Mouse (Mus musculus) midbrain, embryonic 14.5 days (tissue): ENCODE data around the gene Atp1a4. TPM values are rescaled to one million over a fixed set of nuclear protein-coding genes. Genes with fewer than 3 reads are reported as not detected.

Source experiments
- ATAC-seq: fragments of 200-750 bp; cut with Nextera tagmentation; 2 replicates; pipeline ENCODE4 v1.8.0; 2017; ENCODE audit warnings: moderate number of reproducible peaks, moderate library complexity; ENCODE audit not compliant: low FRiP score, low TSS enrichment
- DNase-seq: peaks from one replicate; pipeline ENCODE4 v3.0.0-alpha.2; 2015
- H3K27ac ChIP-seq: fragments of 300-500 bp; sonication (generic); replicated peaks from 2 replicates; pipeline ENCODE4 v1.5.1; 2014; ENCODE audit warnings: mild to moderate bottlenecking, low read depth, low read length, moderate library complexity
- H3K27me3 ChIP-seq: fragments of 300-500 bp; sonication (generic); 2 replicates; pipeline ENCODE4 v1.6.1; 2014; ENCODE audit warnings: low read length, control low read depth, mixed read lengths; ENCODE audit not compliant: control insufficient read depth, insufficient read depth
- H3K36me3 ChIP-seq: fragments of 300-500 bp; sonication (generic); 2 replicates; pipeline ENCODE4 v1.6.1; 2014; ENCODE audit warnings: low read length, control low read depth; ENCODE audit not compliant: control insufficient read depth, insufficient read depth
- H3K4me1 ChIP-seq: fragments of 300-500 bp; sonication (generic); 2 replicates; pipeline ENCODE4 v1.6.1; 2014; ENCODE audit warnings: mild to moderate bottlenecking, antibody characterized with exemption, low read length, control low read depth; ENCODE audit not compliant: control insufficient read depth, insufficient read depth
- H3K4me2 ChIP-seq: fragments of 300-500 bp; sonication (generic); 2 replicates; pipeline ENCODE4 v1.6.1; 2014; ENCODE audit warnings: mild to moderate bottlenecking, low read length, moderate library complexity
- H3K4me3 ChIP-seq: fragments of 300-500 bp; sonication (generic); replicated peaks from 2 replicates; pipeline ENCODE4 v1.5.1; 2014; ENCODE audit warnings: low read depth, low read length
- H3K9ac ChIP-seq: fragments of 300-500 bp; sonication (generic); replicated peaks from 2 replicates; pipeline ENCODE4 v1.6.1; 2014; ENCODE audit warnings: mild to moderate bottlenecking, low read length, moderate library complexity
- H3K9me3 ChIP-seq: fragments of 300-500 bp; sonication (generic); 2 replicates; pipeline ENCODE4 v1.6.1; 2016; ENCODE audit warnings: low read length, control low read depth, mixed read lengths; ENCODE audit not compliant: control insufficient read depth
- WGBS: fragments of 180-500 bp; shearing (Covaris S2); extraction: QIAGEN DNeasy Blood & Tissue Kit; methylation state at CpG from one replicate; pipeline ENCODE4 v1.1.7; 2014; 5-methylcytosine and 5-hydroxymethylcytosine counted together
- polyA plus RNA-seq: library from polyadenylated mRNA; unstranded; fragments of >200 nt; fragmentation: Nextera tagmentation; extraction: Ambion mirVana; gene quantifications from 2 replicates; pipeline ENCODE4 v1.2.1, GENCODE M21; 2014

Gene Atp1a4
- polyA plus RNA-seq, 1 experiment from 2014 or later = not detected

DNA sequence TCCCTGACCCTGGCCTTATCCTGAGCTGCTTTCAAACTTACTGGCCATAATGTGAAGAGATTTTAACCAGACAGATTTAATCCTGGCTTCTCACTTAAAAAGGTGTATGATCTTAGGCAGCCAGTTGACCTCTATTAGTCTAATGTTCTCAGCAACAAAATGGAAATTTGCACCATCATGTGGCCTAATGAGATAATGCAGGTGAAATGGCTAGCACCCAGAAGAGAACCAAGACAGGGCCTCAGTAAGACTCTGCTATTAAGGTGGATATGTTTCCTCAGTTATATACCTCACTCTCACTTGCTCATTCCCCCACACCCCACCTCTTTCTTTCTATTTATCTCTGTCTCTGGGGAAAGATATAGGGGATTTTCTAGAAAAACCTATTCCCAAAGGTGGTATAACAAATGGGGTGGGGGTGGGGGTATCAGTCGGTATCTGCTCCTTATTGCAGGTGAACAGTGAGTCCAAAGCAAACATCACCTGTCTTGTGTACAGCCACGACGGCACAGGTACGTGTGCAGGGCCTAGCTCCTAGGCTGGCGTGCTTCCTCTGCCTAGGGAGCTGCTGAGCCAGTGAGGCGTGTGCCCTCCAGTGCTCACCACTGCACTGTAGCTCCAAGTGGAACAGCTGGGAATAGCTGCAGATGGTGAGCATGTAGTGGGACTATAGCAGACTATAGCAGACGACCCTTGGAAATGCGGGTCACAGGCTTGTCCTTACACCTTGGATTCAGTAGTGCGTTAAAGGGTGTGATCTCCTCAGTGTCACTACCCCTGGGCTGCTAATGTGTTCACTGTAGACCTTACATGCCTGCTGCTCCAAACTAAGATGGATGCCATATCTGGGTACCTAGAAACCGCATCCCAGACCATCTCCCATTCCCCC lies 71.6 kb downstream of the Atp1a4 start:
- DNase-seq (peak; percentile 50), ATAC-seq (peak; percentile 48; the same call in 1 of the 2 replicates)
- Histone ChIP-seq H3K9ac (no peak overlapping the region), H3K4me2 (no peak overlapping the region), H3K9me3 (no peaks in the 10 kb centered on the region), H3K36me3 (peaks cover 72% of the 10 kb centered on the region), H3K4me3 (no peak overlapping the region), H3K27me3 (no peaks in the 10 kb centered on the region), H3K27ac (no peak overlapping the region), H3K4me1 (no peaks in the 10 kb centered on the region)
- WGBS = 95% methylated on average over 10 of the region's 10 CpGs

DNA sequence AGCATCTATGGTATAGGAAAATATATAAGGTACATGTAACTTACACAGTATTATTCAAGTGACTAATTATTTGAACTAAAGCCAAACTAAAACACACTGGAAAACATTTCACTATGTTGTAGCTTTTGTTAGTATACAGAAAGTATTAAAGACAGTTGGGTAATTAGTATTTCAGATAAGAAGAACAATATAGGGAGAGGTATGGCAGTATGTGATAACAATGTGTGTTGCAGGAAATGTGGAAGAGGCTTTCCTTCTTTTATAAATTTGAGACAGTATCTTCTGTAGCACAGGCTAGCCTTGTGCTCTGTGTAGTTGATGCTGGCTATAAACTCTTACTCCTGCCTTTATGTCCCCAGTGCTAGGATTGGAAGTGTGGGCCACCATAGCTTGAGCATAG lies 74.3 kb downstream of the Atp1a4 start:
- Histone ChIP-seq H3K4me3 (no peak overlapping the region), H3K36me3 (peaks cover 70% of the 10 kb centered on the region), H3K4me1 (no peaks in the 10 kb centered on the region), H3K9me3 (no peaks in the 10 kb centered on the region), H3K27me3 (no peaks in the 10 kb centered on the region), H3K4me2 (no peak overlapping the region), H3K27ac (no peak overlapping the region), H3K9ac (no peak overlapping the region)
- ATAC-seq (no peak), DNase-seq (no peak)

DNA sequence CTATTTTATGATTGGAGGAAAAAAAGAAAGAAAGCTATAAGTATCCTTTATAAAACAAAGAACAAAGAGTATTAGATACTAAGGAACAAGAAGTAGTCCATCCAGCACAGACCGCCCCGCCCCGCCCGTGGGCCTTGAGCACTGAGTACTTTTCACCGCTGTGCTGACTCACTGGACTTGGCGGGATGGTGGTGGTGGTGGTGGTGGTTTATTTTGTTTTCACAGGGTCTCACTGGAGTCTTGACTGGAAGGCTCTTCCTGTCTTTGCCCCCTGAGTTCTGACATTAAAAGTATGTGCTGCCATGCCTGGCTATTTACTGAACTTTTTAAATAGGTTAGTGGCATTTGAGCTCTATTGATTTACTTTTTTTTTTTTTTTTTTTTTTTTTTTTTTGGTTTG lies 75.2 kb downstream of the Atp1a4 start:
- Histone ChIP-seq H3K4me3 (no peak overlapping the region), H3K4me2 (no peak overlapping the region), H3K36me3 (peaks cover 67% of the 10 kb centered on the region), H3K9ac (no peak overlapping the region), H3K27ac (no peak overlapping the region), H3K27me3 (no peaks in the 10 kb centered on the region), H3K4me1 (no peaks in the 10 kb centered on the region), H3K9me3 (no peaks in the 10 kb centered on the region)
- WGBS = 96% methylated on average over 6 of the region's 6 CpGs
- no peak for ATAC-seq
- DNase-seq = no peak

DNA sequence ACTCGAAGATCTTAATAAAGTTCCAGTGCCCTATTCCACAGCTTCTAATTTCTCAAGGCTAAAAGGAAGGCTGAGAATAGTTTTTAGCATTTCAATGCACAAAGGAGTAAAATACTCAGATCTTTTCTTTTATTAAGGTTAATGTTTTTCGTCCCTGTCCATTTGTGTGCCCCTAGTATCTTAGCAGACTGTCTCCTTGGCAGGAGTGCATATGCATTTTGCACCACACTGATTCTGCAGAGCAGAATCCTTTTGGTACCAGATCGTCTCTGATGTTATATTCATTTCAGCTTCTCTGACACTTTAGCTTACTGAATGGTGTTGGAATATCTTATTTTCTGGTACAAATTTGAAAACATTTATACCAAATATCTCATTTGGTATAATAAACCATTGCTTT lies 76.4 kb downstream of the Atp1a4 start:
- Histone ChIP-seq H3K4me1 (no peaks in the 10 kb centered on the region), H3K4me2 (no peak overlapping the region), H3K27me3 (no peaks in the 10 kb centered on the region), H3K9ac (no peak overlapping the region), H3K4me3 (no peak overlapping the region), H3K27ac (no peak overlapping the region), H3K9me3 (no peaks in the 10 kb centered on the region), H3K36me3 (peaks cover 63% of the 10 kb centered on the region)
- no peak for DNase-seq
- 95% methylated on average over 3 of the region's 3 CpGs for WGBS
- no peak for ATAC-seq

DNA sequence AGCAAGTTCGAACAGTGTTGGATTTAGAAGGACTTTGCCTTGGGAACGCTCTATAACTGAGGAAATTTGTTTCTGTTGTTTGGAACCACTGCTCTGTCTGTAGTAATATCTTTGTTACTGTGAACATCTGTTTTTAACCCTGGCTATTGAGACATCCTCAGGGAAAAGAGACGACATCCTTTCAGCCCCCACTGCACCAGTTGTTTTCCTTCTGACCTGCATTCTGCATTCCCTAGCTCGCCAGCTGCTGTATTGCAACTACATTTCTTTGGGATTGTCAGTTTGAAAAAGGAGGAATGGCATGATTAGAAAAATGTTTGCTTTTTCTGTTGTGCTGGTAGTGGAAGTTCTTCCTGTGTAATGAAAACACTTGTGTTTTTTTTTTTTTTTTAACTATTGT lies 77.3 kb downstream of the Atp1a4 start:
- no peak overlapping the region for H3K9ac ChIP-seq
- no peak overlapping the region for H3K27ac ChIP-seq
- 83% methylated on average over 4 of the region's 4 CpGs for WGBS
- H3K9me3 ChIP-seq = no peaks in the 10 kb centered on the region
- H3K27me3 ChIP-seq = no peaks in the 10 kb centered on the region
- DNase-seq = no peak
- H3K4me3 ChIP-seq = no peak overlapping the region
- no peak for ATAC-seq
- H3K4me1 ChIP-seq = no peaks in the 10 kb centered on the region
- H3K4me2 ChIP-seq = no peak overlapping the region
- peaks cover 57% of the 10 kb centered on the region for H3K36me3 ChIP-seq

DNA sequence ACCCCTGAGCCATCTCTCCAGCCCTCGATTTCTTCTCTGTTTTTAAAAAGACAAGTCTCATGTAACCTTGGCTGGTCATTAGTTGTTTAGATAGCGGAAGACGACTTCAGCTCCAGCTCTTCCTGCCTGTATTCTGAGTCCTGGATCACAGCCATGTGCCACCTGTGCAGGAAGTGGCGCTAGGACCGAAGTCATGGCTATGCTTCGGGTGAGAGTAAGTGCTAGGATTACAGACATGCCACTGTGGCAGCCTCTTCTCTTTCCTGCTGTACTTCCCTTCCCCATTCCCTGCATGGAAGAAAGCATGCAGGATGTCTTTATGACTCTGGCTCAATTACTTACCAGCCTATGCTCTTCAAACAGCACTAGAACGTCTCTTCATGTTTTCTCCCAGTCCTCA lies 79.1 kb downstream of the Atp1a4 start:
- Histone ChIP-seq H3K36me3 (peaks cover 70% of the 10 kb centered on the region), H3K4me2 (no peak overlapping the region), H3K27me3 (no peaks in the 10 kb centered on the region), H3K9me3 (no peaks in the 10 kb centered on the region), H3K4me3 (no peak overlapping the region), H3K9ac (no peak overlapping the region), H3K27ac (no peak overlapping the region), H3K4me1 (no peaks in the 10 kb centered on the region)
- ATAC-seq (no peak), DNase-seq (no peak)
- WGBS = 89% methylated on average over 7 of the region's 7 CpGs

DNA sequence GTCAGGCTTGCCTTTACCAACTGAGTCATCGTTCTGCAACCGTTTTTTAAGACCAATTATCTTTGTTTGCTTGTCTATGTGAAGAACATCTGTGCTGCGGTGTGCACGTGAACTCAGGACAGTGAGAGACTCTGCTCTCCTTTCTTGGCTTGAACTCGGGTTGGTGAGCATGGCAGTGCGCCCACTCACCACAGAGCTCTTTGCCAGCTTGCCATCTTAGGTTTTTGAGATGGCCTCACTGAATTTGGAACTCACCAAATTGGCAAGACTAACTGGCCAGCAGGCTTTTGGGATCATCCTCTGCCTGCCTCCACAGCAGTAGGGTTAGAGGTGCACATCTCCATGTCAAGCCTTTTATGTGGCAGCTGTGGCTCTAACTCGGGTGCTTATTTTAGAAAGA lies 80.4 kb downstream of the Atp1a4 start:
- WGBS = 93% methylated on average over 7 of the region's 7 CpGs
- ATAC-seq (no peak), DNase-seq (no peak)
- H3K4me3 ChIP-seq = no peak overlapping the region
- H3K4me1 ChIP-seq = no peaks in the 10 kb centered on the region
- H3K27ac ChIP-seq = no peak overlapping the region
- no peaks in the 10 kb centered on the region for H3K27me3 ChIP-seq
- no peak overlapping the region for H3K4me2 ChIP-seq
- no peak overlapping the region for H3K9ac ChIP-seq
- H3K36me3 ChIP-seq = peaks cover 80% of the 10 kb centered on the region
- no peaks in the 10 kb centered on the region for H3K9me3 ChIP-seq

Other genes starting within 250 kb of the Atp1a4 start
- 52.7 and 57.3 TPM in 2 replicates for gene Vangl2, start 230.0 kb downstream of the Atp1a4 start, polyA plus RNA-seq
- 3.6 and 5.5 TPM in 2 replicates for gene Nhlh1, start 200.8 kb downstream of the Atp1a4 start, polyA plus RNA-seq
- gene Copa, start 175.9 kb downstream of the Atp1a4 start, polyA plus RNA-seq = 96.5 and 188 TPM in 2 replicates
- gene Ncstn, start 175.6 kb downstream of the Atp1a4 start, polyA plus RNA-seq = 97.7 and 117 TPM in 2 replicates
- gene Pex19, start 131.7 kb downstream of the Atp1a4 start, polyA plus RNA-seq = 122 and 156 TPM in 2 replicates
- 63.5 and 79.8 TPM in 2 replicates for gene Dcaf8, start 110.3 kb downstream of the Atp1a4 start, polyA plus RNA-seq
- gene Pea15a, start 51.6 kb downstream of the Atp1a4 start, polyA plus RNA-seq = 314 and 385 TPM in 2 replicates
- 1.6 and 2.3 TPM in 2 replicates for gene Casq1, start 38.5 kb downstream of the Atp1a4 start, polyA plus RNA-seq
- 55.6 and 61.0 TPM in 2 replicates for gene Igsf8, start 3.2 kb upstream of the Atp1a4 start, polyA plus RNA-seq
- 18.2 and 19.4 TPM in 2 replicates for gene Atp1a2, start 39.6 kb upstream of the Atp1a4 start, polyA plus RNA-seq
- gene Kcnj9, start 70.9 kb upstream of the Atp1a4 start, polyA plus RNA-seq = 3.0 and 3.9 TPM in 2 replicates
- 1.5 TPM in 2 replicates for gene Kcnj10, start 82.8 kb upstream of the Atp1a4 start, polyA plus RNA-seq
- 5.2 and 6.4 TPM in 2 replicates for gene Pigm, start 118.1 kb upstream of the Atp1a4 start, polyA plus RNA-seq
- gene Slamf9, start 216.9 kb upstream of the Atp1a4 start, polyA plus RNA-seq = 0.32 TPM in 1 of 2 replicates, not detected in the other
- 49.6 and 52.6 TPM in 2 replicates for gene Igsf9, start 223.4 kb upstream of the Atp1a4 start, polyA plus RNA-seq
- 25.7 and 43.5 TPM in 2 replicates for gene Tagln2, start 241.6 kb upstream of the Atp1a4 start, polyA plus RNA-seq